Mouse (Mus musculus) ES-E14 (cell line): ENCODE measurements around the gene Nfx1. TPM values are rescaled to one million over a fixed set of nuclear protein-coding genes. Genes with fewer than 3 reads are reported as not detected.

Source experiments
- DNase-seq: peaks from one replicate; pipeline ENCODE4 v3.0.0-alpha.2; 2013; ENCODE audit warnings: low read depth, low spot score
- H3K27ac ChIP-seq: 2 replicates; pipeline ENCODE4 v1.5.1; 2012; ENCODE audit warnings: low read depth, mild to moderate bottlenecking, low read length, moderate library complexity, mixed read lengths; ENCODE audit not compliant: poor library complexity, insufficient read depth, severe bottlenecking
- H3K36me3 ChIP-seq: 2 replicates; pipeline ENCODE4 v1.6.1; 2012; ENCODE audit warnings: mild to moderate bottlenecking, low read length, moderate library complexity, mixed read lengths; ENCODE audit not compliant: control insufficient read depth, poor library complexity, insufficient read depth, severe bottlenecking
- H3K4me1 ChIP-seq, 2 experiments: fragments of 150-350 bp in 1 of 2; sonication (generic) in 1 of 2; 2 replicates each; pipeline ENCODE4 v1.6.1; 2012; ENCODE audit warnings: low read length in 2 of 2, mild to moderate bottlenecking in 1 of 2, mixed read lengths in 1 of 2; ENCODE audit not compliant: control insufficient read depth in 2 of 2, insufficient read depth in 2 of 2, poor library complexity in 1 of 2
- H3K4me3 ChIP-seq, 2 experiments: fragments of 150-350 bp in 1 of 2; sonication (generic) in 1 of 2; 2 replicates each; pipeline ENCODE4 v1.5.1; 2012; ENCODE audit warnings: low read length in 2 of 2, low read depth in 1 of 2, mild to moderate bottlenecking in 1 of 2, mixed read lengths in 1 of 2; ENCODE audit not compliant: insufficient read depth in 1 of 2, poor library complexity in 1 of 2, severe bottlenecking in 1 of 2
- H3K9ac ChIP-seq: 2 replicates; pipeline ENCODE4 v1.6.1; 2012; ENCODE audit warnings: low read depth, mild to moderate bottlenecking, low read length, mixed read lengths; ENCODE audit not compliant: poor library complexity, insufficient read depth, severe bottlenecking
- H3K9me3 ChIP-seq: fragments of 150-350 bp; sonication (generic); 2 replicates; pipeline ENCODE4 v1.6.1; 2012; ENCODE audit warnings: low read depth, mild to moderate bottlenecking, low read length; ENCODE audit not compliant: control insufficient read depth, insufficient read depth
- CHD2 ChIP-seq: IDR thresholded peaks from 2 replicates; pipeline ENCODE4 v1.6.1; 2014; ENCODE audit warnings: mild to moderate bottlenecking, low read depth, low read length, inconsistent platforms
- HCFC1 ChIP-seq: IDR thresholded peaks from 2 replicates; pipeline ENCODE4 v1.6.1; 2012; ENCODE audit warnings: low read length, inconsistent platforms, borderline replicate concordance; ENCODE audit not compliant: insufficient read depth
- MAFK ChIP-seq: IDR thresholded peaks from 2 replicates; pipeline ENCODE4 v1.6.1; 2014; ENCODE audit warnings: mild to moderate bottlenecking, low read depth, low read length, inconsistent platforms; ENCODE audit not compliant: insufficient read depth
- ZC3H11A ChIP-seq: IDR thresholded peaks from 2 replicates; pipeline ENCODE4 v1.6.1; 2012; ENCODE audit warnings: low read depth, mild to moderate bottlenecking, inconsistent platforms, low read length, borderline replicate concordance
- ZNF384 ChIP-seq: IDR thresholded peaks from 2 replicates; pipeline ENCODE4 v1.6.1; 2012; ENCODE audit warnings: low read depth, low read length, inconsistent platforms
- in situ Hi-C, 2 experiments: fragments of 600-800 bp; cut with MboI; formaldehyde crosslinking; loops; one replicate each; pipeline ENCODE4 v1.15.1; 2025; ENCODE audit warnings: low sequenced_read_pairs in 2 of 2, inconsistent platforms in 1 of 2; ENCODE audit not compliant: unreplicated experiment in 2 of 2
- total RNA-seq: library from RNA; depleted of rRNA; stranded (reverse); fragments of 300-350 nt; gene quantifications from 2 replicates; pipeline ENCODE4 v1.2.3, GENCODE M21; 2012; rRNA removed

The Nfx1 gene
- total RNA-seq, 1 experiment: 71.7 TPM

DNA sequence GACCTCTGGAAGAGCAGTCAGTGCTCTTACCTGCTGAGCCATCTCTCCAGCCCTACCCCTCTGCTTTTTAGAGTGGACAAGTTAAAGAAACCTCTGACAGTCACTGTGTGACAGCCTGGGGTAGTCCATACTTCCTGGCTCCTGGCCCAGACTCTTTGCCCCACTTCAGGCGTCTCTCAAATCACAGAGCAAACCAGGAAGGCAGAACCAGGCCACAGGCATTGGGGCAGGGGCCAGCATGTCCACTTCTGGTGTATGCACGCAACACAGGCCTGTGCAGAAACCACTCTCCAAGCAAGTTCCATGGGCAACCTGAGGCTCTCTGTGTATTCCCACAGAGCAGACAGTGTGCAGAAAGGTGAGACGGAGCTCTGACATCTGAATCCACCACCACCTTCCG is 94.5 kb downstream of the Nfx1 start:
- no peak for DNase-seq
- H3K9me3 ChIP-seq: no peaks in the 10 kb centered on the region
- no peak overlapping the region for H3K9ac ChIP-seq
- H3K36me3 ChIP-seq: no peaks in the 10 kb centered on the region
- peaks cover 2 to 7% of the 10 kb centered on the region in 2 experiments; a peak in 1 of 4 replicates for H3K4me1 ChIP-seq
- TF ChIP-seq HCFC1 (no peak), CHD2 (no peak)
- no peak overlapping the region for H3K4me3 ChIP-seq
- no peak overlapping the region for H3K27ac ChIP-seq
- in situ Hi-C loops: no loop called here

DNA sequence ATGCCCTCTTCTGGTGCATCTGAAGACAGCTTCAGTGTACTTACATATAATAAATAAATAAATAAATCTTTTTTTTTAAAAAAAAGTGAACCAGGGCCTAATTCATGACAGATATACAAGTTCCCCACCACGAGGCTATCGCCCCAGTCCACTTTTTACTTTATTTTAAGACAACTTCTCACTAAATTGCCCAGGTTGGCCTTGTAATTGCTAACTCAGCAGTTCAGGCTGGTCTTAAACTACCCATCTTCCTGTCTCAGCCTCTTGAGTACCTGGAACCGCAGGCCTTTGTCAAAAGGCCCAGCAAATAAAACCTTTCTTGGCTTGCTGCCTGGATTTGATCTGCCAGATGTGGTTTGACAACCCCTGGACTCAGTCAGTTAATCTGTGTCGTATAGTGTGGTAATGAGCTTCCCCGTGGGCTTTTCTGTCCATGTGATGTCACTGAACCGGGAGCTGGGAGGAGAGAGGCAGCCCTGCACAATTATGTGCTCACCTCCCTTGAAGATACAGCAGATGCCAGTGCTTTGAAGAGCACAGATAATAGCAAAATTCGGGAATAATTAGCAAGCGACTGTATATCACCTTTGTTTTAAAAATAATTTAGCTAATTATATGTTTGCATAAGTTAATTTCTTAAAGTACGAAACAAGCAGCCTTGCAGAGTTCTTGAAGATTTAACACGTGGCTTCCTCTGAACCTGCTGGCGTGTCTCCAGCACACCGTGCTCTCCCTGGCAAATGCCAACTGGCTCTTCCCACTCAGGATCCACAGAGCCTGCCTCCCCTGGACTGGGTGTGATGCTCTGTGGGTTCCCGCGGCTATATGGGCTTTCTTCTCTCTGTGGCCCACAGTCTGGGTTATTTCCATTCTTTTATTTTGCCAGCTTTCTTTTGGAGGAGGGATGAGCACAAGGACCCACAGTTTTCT is 101.1 kb downstream of the Nfx1 start:
- Histone ChIP-seq H3K9ac (no peak overlapping the region), H3K27ac (no peak overlapping the region), H3K4me1 (peaks cover 2 to 9% of the 10 kb centered on the region in 2 experiments; a peak in 3 of 4 replicates), H3K4me3 (no peak overlapping the region), H3K9me3 (no peaks in the 10 kb centered on the region), H3K36me3 (no peaks in the 10 kb centered on the region)
- in situ Hi-C loops: no loop called here
- TF ChIP-seq MAFK (peak; percentile 72; the same call in 1 of the 2 replicates), ZC3H11A (no peak)
- no peak for DNase-seq

DNA sequence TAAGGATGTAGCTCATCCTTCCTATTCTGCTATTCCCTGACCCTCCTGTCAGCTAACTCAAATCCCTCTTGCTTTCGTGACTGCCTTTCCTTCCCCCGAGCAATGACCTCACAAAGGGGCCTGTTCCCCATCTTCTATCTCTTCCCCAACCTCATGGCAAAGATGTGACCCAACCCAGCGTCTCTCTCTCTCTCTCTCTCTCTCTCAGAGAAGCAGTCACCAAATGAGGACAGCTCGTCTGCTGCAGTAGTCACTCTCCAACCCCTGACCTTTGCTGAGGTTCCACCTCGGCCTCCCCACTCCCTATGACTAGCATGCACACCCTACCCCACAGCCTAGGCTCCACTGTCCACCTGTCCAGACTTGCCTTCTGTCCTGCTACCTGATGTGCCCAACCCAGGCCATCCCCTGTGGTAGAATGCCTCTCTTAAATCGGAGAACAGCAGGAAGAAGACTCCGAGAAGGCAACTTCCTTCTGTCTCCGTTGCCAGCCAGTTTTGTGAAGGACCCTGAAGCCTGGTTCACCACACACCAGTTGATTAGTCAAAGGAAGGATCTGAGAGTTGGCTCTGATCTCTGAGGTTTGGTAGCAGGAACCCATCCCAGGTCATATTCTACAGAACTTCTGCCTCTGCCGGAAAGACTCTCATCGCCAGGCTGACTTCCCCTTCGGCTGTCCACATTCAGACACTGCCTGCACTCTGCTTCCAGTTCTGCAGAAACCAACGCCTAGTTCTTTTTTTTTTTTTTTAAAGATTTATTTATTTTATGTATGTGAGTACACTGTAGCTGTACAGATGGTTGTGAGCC is 102.5 kb downstream of the Nfx1 start:
- H3K9ac ChIP-seq: no peak overlapping the region
- H3K4me3 ChIP-seq: no peak overlapping the region
- H3K36me3 ChIP-seq: no peaks in the 10 kb centered on the region
- H3K9me3 ChIP-seq: no peaks in the 10 kb centered on the region
- H3K4me1 ChIP-seq: peaks cover 0 to 7% of the 10 kb centered on the region in 2 experiments; a peak in 3 of 4 replicates
- no peak overlapping the region for H3K27ac ChIP-seq
- TF ChIP-seq ZNF384 (no peak), HCFC1 (no peak), CHD2 (no peak), MAFK (no peak), ZC3H11A (no peak)
- in situ Hi-C loops: no loop called here
- DNase-seq: no peak

DNA sequence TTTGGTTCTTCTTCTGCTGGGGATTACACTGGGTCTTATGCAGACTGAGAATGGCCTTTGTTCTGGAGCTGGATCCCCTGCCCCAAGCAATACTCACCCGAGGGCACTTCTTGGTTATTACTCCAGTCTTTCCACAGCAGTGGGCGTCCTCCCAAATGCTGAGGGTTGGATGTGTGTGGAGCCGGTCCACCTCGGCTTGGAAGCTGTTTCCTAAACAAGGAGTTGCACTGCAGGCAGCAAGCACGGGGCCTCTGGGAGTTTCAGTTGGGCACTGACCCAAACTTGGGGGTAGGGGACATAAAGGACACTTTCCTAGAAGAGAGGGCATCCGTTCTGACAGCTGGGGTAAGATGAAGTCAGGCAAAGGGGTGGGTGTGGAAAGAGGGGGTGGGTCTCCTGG is 103.8 kb downstream of the Nfx1 start:
- no peak overlapping the region for H3K4me3 ChIP-seq
- H3K9ac ChIP-seq: no peak overlapping the region
- H3K36me3 ChIP-seq: no peaks in the 10 kb centered on the region
- no peak overlapping the region for H3K27ac ChIP-seq
- TF ChIP-seq ZC3H11A: no peak
- no peak for TF ChIP-seq MAFK
- TF ChIP-seq ZNF384: no peak
- no peak for TF ChIP-seq HCFC1
- TF ChIP-seq CHD2: no peak
- peaks cover 0 to 7% of the 10 kb centered on the region in 2 experiments; a peak in 3 of 4 replicates for H3K4me1 ChIP-seq
- no peaks in the 10 kb centered on the region for H3K9me3 ChIP-seq
- in situ Hi-C loops: no loop called here
- no peak for DNase-seq

Other genes starting within 250 kb of the Nfx1 start
- 92.8 and 139 TPM in 2 replicates for gene Dnaja1, start 248.8 kb upstream of the Nfx1 start, total RNA-seq
- 106 and 125 TPM in 2 replicates for gene Smu1, start 213.0 kb upstream of the Nfx1 start, total RNA-seq
- gene B4galt1, start 116.9 kb upstream of the Nfx1 start, total RNA-seq: 29.2 and 35.8 TPM in 2 replicates
- not detected in 2 replicates for gene Spink4, start 50.9 kb upstream of the Nfx1 start, total RNA-seq
- gene Bag1, start 22.6 kb upstream of the Nfx1 start, total RNA-seq: 77.9 and 99.5 TPM in 2 replicates
- 41.5 and 67.5 TPM in 2 replicates for gene Chmp5, start 22.5 kb upstream of the Nfx1 start, total RNA-seq
- gene Aqp7, start 77.2 kb downstream of the Nfx1 start, total RNA-seq: 0.11 TPM in 1 of 2 replicates, not detected in the other
- 62.9 and 87.0 TPM in 2 replicates for gene Aqp3, start 127.3 kb downstream of the Nfx1 start, total RNA-seq
- 67.5 and 69.4 TPM in 2 replicates for gene Nol6, start 153.5 kb downstream of the Nfx1 start, total RNA-seq
- gene Ube2r2, start 164.8 kb downstream of the Nfx1 start, total RNA-seq: 47.4 and 52.3 TPM in 2 replicates